Mouse (Mus musculus) testis, adult 2 months (tissue): ENCODE results near the gene Htr2a. TPM values are rescaled to one million over a fixed set of nuclear protein-coding genes. Genes with fewer than 3 reads are reported as not detected.

Experiments
- H3K27ac ChIP-seq: fragments of 200-500 bp; 2 replicates; pipeline ENCODE4 v1.5.1; 2012; ENCODE audit warnings: low read depth, low read length; ENCODE audit not compliant: control insufficient read depth, insufficient read depth
- H3K27me3 ChIP-seq: fragments of 200-500 bp; 2 replicates; pipeline ENCODE4 v1.6.1; 2012; ENCODE audit warnings: mild to moderate bottlenecking, low read length, moderate library complexity; ENCODE audit not compliant: control insufficient read depth, insufficient read depth
- H3K36me3 ChIP-seq: fragments of 200-500 bp; 2 replicates; pipeline ENCODE4 v1.6.1; 2012; ENCODE audit warnings: mild to moderate bottlenecking, low read length; ENCODE audit not compliant: control insufficient read depth, insufficient read depth
- H3K4me1 ChIP-seq: fragments of 200-500 bp; 2 replicates; pipeline ENCODE4 v1.6.1; 2012; ENCODE audit warnings: low read length; ENCODE audit not compliant: control insufficient read depth, insufficient read depth
- H3K4me3 ChIP-seq: fragments of 200-500 bp; 2 replicates; pipeline ENCODE4 v1.5.1; 2012; ENCODE audit warnings: low read depth, mild to moderate bottlenecking, low read length, moderate library complexity, mixed read lengths; ENCODE audit not compliant: control insufficient read depth
- CTCF ChIP-seq: fragments of 200-500 bp; IDR thresholded peaks from 2 replicates; pipeline ENCODE4 v1.5.1; 2012; ENCODE audit warnings: low read depth, mild to moderate bottlenecking, inconsistent platforms, low read length, moderate library complexity; ENCODE audit not compliant: control insufficient read depth, insufficient read depth, insufficient replicate concordance
- POLR2A ChIP-seq: fragments of 200-500 bp; IDR thresholded peaks from 2 replicates; pipeline ENCODE4 v1.6.1; 2012; ENCODE audit warnings: low read depth, mild to moderate bottlenecking, inconsistent platforms, low read length, moderate library complexity; ENCODE audit not compliant: control insufficient read depth
- polyA plus RNA-seq: library from polyadenylated mRNA; depleted of rRNA; stranded (reverse); fragments of >200 nt; gene quantifications from 2 replicates; pipeline ENCODE4 v1.2.3, GENCODE M21; 2012; rRNA removed

The Htr2a gene
- polyA plus RNA-seq = 0.02 TPM in 1 of 2 replicates, not detected in the other

GRCm38 (mm10) chr14:74640819-74641381, at the start of gene Htr2a:
Gene Htr2a, plus strand, starts transcription at chr14:74640840.
- H3K27ac ChIP-seq = no peak within 1 kb of the TSS
- H3K4me1 ChIP-seq = peaks cover 2% of the 10 kb centered on the region; the same call in 1 of the 2 replicates
- TF ChIP-seq POLR2A (no peak), CTCF (no peak)
- H3K4me3 ChIP-seq = peak within 1 kb of the TSS; percentile 26
- no peaks in the 10 kb centered on the region for H3K27me3 ChIP-seq
- H3K36me3 ChIP-seq = no peaks in the 10 kb centered on the region

- no peaks in the 10 kb centered on the region for H3K4me1 ChIP-seq
- no peak overlapping the region for H3K27ac ChIP-seq
- no peak overlapping the region for H3K4me3 ChIP-seq
- H3K36me3 ChIP-seq = no peaks in the 10 kb centered on the region
- no peaks in the 10 kb centered on the region for H3K27me3 ChIP-seq
- no peak for TF ChIP-seq CTCF
- no peak for TF ChIP-seq POLR2A
Observed at GRCm38 (mm10) chr14:74601333-74602087, 39.1 kb upstream of the Htr2a start.

GRCm38 (mm10) chr14:74602543-74602942, 38.1 kb upstream of the Htr2a start:
- Histone ChIP-seq H3K4me1 (no peaks in the 10 kb centered on the region), H3K27ac (no peak overlapping the region), H3K36me3 (no peaks in the 10 kb centered on the region), H3K4me3 (no peak overlapping the region), H3K27me3 (no peaks in the 10 kb centered on the region)
- TF ChIP-seq POLR2A (no peak), CTCF (no peak; the same call in 1 of the 2 replicates)

GRCm38 (mm10) chr14:74603131-74603766, 37.4 kb upstream of the Htr2a start:
- TF ChIP-seq CTCF (no peak), POLR2A (no peak)
- H3K36me3 ChIP-seq = no peaks in the 10 kb centered on the region
- no peaks in the 10 kb centered on the region for H3K4me1 ChIP-seq
- H3K27ac ChIP-seq = no peak overlapping the region
- H3K27me3 ChIP-seq = no peaks in the 10 kb centered on the region
- H3K4me3 ChIP-seq = no peak overlapping the region

GRCm38 (mm10) chr14:74611326-74611725, 29.3 kb upstream of the Htr2a start:
- no peaks in the 10 kb centered on the region for H3K4me1 ChIP-seq
- H3K4me3 ChIP-seq = no peak overlapping the region
- no peaks in the 10 kb centered on the region for H3K27me3 ChIP-seq
- TF ChIP-seq POLR2A (no peak), CTCF (no peak)
- no peaks in the 10 kb centered on the region for H3K36me3 ChIP-seq
- H3K27ac ChIP-seq = no peak overlapping the region

- H3K27me3 ChIP-seq = no peaks in the 10 kb centered on the region
- no peaks in the 10 kb centered on the region for H3K36me3 ChIP-seq
- no peak overlapping the region for H3K27ac ChIP-seq
- no peak overlapping the region for H3K4me3 ChIP-seq
- TF ChIP-seq POLR2A (no peak), CTCF (no peak)
- no peaks in the 10 kb centered on the region; the same call in 1 of the 2 replicates for H3K4me1 ChIP-seq
Observed at GRCm38 (mm10) chr14:74618858-74619257, 21.8 kb upstream of the Htr2a start.

- TF ChIP-seq POLR2A = no peak
- no peak for TF ChIP-seq CTCF
- H3K27ac ChIP-seq = no peak overlapping the region
- H3K36me3 ChIP-seq = no peaks in the 10 kb centered on the region
- no peaks in the 10 kb centered on the region for H3K27me3 ChIP-seq
- peaks cover 2% of the 10 kb centered on the region; the same call in 1 of the 2 replicates for H3K4me1 ChIP-seq
- no peak overlapping the region for H3K4me3 ChIP-seq
Observed at GRCm38 (mm10) chr14:74638071-74638470, 2.6 kb upstream of the Htr2a start.
